Mouse (Mus musculus): ENCODE measurements at regions not wholly inside any gene's neighbourhood (a gene's known extent, or its start where the extent isn't known, plus 50 kb on each side); places are given as distances from the start of the nearest gene placed in this dataset.

DNA sequence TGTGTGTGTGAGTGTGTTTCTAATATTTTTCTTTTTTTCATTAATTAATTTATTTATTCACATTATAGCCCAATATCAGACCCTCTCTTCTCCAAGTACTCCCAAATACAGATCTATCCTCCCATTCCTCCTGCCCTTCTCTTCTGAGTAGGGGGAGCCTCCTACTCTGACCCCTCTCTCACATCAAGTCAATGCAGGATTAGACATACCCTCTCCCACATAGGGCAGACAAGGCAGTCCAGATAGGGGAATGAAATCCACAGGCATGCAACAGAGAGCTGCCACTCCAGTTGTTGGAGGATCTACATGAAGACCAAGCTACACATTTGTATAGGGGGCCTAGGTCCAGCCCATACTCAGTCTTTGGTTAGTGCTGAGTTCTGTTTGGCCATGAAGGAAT is 216.3 kb upstream of the Adamts5 start:
- no peak for DNase-seq

DNA sequence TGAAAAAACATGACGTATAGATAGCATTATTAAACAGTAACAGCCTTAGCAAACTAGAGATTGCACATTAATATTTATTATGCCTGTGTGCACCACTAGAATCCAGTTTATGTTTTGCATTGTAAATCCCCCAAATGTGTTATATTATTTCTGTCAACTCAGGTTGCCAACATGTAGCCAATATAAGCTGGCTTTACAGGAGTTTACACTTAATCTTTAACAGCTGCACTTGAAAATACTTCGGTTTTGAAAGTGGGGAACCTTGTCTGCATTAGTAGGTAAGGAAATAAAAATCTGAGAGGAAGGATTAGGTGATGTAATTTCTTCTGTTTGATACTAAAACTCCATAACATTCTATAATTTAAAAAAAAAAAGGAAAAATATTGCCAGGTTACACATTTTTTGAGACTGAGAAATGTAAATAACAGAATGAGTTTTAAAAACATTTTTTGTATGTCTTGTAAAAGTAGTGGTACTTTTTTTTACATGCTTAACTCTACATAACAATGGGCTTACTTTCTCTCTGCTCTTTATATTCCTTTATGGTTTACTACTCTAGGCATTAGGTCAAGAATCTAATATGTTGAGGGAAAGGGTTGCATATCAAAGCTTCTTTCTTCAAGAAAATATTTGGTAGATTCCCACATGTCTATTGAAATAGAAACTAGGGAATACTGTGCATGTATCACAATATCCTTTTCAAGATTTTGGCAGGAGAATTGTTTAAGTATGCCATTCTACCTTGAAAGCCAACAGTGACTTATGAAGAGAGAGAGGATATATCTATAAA is 214.2 kb upstream of the Adamts5 start:
- DNase-seq = no peak

DNA sequence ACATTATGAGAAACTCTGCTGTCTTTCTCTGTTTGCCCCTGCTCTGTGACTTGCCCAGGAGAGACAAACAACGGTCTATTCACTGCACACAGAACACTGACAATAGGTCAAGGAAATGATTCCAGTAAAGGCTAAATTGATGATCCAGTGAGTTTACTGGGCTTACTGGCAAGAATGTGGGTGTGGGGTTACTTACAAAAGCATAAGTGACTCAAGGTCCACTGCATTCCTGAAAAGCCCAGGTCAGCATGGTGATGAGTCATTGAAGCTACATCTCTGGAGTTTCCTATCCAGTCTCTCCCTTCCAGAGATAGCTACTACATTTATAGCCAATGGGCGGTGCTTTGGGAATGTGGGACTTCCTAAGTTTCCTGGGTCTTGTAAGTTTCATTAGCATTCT is 192.8 kb upstream of the Adamts5 start:
- DNase-seq = no peak

DNA sequence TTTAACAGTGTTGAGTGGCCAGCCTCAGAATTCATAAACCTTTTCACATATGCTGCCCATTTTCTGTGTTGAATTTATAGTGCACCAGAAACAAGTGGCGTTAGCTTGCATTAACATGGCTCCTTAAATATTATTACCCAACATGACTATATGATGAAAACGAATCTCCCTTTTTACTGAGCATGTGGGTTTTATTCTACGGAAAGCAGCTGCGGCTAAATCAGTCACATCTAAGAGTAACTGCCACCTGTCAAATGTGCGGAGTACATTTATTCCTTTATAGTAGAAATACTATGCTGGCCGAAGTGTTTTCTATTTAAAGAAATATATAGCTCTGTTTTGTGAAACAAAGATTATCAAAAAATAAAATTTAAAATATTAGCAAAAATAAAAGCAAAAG is 188.5 kb upstream of the Adamts5 start:
- no peak for DNase-seq

DNA sequence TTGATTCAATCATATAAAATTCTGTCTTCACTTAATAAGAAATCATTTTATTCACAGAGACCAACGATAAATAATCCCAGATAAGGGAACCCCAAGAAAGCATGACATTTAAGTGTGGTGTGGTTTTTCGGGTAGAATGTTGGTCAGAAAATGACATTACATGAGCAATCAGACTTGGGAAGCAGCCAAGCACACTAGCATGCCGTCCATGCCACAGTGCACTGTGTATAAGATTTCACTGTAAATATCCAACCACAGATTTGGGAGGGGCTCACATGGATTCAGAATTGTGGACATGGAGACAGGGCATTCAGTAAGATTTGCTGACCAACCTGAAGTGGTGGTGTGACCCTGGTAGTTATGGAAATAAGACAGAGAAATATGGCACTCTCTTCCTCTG is 185.8 kb upstream of the Adamts5 start:
- no peak for DNase-seq

DNA sequence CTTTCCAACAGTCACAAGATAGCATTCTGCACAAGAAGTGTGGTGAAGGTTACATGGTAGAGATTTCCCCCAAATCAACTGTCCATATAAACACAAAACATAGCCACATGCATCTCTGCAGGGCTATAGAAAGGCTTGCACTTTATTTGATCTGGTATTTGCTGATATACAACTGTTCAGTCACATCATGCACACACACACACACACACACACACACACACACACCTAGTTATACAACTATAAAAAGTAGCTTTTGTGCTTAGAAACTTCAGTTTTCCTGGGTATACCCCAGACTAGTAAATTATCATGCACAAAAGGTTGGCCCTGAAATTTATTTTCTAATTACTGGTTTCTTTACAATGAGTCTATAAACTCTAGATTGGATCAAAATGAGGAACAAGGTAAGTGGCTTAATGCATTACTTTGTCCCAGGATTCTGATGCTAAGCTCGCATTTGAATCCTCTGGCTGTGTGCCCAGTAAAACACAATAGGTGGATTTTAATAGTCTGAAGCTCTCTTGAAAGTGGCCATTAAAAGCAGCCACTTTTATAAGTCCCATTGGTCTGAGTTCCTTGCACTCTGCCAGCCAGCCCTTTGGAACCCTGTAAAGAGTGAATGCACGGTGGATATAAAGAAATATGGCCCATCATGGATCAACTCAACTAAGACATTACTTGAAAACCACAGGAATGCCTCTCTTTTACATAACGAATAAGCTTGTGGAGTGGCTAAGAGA is 166.2 kb upstream of the Adamts5 start:
- DNase-seq = no peak

DNA sequence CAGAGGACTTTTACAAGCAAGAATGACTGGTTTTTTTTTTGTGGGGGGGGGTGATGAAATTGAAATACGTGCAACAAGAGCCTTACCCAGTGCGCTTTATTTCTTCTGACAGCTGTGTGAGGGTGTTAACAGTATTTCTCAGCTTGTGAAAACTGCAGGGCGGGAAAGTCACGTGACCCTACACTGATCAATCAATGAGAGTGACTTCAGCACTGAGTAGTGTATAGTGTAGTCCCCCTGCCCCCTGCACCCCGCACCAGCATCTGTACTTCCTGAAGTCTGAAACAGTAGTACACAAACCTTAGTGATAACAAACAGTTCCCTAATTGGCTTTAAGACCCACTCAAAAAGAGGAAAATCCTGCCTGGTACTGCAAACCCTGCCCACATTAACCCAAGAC is 158.5 kb upstream of the Adamts5 start:
- DNase-seq = no peak

DNA sequence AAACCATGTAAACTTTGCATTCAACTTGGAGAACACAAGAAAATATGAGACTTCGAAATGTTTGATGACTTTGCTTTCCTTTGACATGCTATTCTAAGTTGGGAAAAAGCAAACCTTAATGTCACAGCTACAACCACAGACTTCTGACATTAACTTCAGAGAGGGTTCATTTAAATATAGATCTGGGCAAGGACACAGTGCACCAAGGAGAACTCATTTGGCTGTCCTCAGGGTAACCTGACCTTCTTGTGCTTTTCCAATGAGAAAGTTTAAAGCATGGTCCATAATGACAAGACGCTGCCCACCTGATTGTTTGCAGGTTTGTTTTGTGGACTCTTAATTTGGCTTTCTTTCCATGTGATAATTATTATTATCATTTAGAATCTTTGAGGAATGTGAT is 143.1 kb upstream of the Adamts5 start:
- DNase-seq = no peak

DNA sequence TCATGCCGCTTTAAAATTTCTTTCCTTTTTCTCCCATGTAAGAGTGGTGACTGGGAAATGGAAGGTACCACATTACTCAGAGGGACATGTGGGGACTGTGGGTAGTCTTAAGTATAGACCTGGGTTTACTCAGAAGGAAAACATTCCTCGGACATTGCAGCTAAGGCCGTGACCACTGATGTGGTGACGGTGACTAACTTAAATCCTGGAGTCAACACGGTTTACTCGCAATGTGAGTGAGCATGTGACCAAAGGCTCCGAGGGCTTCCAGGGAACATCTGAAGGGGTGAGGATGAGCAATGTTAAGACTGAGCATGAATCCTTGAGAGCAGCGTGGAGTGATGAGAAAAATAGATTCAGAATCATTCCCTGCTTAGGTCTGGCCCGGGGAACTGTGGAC is 133.1 kb upstream of the Adamts5 start:
- DNase-seq = no peak

DNA sequence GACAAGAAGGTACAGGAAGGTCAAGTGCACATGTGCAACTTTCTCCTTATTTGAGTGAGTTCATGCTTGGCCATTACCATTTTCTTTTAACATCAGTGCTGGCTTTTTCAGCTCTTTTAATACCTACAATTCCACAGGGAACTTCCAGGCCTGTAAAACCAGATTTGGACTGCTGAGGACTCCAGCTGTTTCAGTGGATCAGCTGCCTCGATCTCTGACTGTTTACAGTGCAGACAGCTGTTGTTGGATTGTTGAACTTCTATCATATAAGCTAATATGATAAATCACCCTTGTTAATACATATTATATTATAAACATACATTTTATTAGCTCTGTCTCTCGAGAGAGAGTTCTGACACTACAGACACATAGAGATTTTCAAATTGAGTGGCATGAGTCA is 126.1 kb upstream of the Adamts5 start:
- no peak for DNase-seq

DNA sequence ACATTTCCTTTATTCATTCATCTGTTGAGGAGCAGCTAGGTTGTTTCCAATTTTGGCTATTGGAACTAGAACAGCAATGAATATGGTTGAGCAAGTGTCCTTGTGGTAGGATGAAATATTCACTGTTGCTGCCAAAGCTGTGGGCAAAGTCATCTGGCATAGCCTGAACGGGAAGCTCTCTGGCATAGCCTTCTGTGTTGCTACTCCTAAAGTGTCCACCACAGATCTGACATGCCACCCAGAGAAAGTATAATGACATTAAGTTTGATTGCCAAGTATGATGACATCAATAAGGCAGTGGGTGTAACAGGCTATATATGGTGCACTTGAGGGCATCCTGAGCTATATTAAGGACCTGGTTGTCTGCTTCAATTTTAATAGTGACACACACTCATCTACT is 113.7 kb upstream of the Adamts5 start:
- no peak for DNase-seq

DNA sequence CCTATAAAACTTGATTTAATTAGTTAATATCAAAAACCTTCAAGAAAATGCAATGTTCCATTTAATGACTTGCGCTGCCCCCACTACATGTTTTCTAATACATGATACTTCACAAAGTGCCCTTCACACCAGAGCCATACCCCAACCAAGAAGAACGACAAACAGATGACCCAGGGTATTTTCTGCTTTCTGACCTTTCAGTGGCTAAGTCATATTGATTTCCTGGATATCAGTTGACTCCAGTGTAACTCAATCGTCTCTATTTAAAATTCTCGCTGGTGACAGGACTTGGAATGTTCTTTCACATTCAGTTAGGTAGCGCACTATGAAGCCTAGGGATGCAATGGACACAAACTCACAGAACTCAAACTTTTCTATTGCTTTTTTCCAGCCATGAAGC is 109.4 kb upstream of the Adamts5 start:
- no peak for DNase-seq

DNA sequence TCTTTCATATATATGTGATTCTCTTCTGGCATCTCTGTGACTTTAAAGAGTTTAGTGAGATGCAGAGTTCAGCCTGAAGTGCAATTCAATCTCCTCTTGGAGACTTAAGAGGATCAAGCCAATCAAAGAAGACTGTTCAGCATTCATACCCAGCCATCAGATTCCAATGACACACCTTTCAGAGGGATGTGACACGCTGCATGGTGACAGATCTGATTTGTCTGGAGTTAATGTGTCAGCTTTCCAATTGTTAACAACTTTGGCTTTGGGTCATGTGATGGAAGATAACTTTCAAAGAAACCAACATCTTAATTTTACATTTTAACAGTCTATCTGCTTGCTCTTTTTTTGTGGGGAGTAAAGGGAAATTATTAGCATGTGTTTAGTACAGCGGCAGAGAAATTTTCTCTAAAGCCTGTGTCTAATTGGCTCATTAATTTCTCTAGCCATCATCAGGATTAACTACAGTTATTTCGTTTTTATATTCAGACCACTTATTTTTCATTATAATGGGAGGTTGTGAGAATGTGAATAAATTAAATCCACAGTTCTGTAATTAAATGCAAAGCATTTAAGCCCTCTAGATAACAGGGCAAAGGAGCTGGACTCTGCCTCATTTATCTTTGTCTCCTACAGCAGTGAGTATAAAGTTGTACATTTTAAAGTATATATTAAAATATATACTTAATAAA is 108.2 kb upstream of the Adamts5 start:
- no peak for DNase-seq

DNA sequence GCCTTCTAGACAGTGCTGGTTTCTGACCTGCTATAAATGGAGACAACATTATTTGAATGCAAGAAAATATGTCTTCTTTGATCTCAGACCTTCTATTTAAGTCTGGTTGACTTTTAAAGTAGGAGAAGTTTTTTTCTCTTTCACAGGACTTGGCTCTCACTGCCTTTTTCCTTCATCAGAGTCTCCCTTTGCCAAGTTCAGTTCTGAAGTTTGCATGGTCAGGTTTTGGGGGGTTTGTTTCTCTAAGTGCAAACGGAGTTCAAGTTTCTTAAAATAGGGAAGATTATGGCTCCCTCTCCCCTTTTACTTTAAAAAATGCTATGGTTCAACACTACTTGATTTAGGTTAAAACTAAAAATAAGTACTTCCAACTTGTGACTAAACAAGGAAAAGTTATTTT is 106.2 kb upstream of the Adamts5 start:
- no peak for DNase-seq

DNA sequence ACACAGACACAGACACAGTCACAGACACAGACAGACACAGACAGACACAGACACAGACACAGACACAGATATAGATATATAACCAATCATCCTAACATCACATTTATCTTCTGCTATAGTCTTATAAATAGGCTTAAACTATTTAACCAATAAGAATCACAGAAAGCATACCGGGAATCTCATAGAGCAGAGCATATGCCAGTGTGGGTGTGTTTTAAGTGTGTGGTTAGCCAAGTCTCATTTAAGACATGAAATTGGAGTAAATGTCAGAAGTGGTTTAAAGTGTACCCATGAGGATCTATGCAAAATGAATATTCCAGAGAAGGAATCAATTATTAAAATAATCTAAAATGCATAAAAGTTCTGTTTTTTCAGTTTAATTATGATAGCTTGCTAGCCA is 99.2 kb upstream of the Adamts5 start:
- no peak for DNase-seq

DNA sequence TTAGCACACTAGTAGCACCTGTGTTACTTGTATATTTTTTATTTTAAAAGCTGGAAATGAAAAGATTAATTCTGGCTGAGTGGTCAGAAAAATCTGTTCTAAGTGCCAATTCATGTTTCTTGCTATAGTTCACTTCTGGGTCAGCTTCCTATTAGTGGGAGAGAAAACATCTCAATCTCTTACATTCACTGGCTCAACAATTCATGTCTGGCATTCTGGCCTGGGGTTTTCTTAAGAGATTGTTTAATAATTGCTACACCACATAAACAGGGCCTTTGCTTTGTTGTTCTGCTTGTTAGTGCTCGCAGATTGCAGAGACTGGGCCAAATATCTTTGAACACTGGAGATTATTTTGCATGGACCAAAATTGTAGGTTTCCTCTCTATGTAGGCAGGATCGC is 84.2 kb upstream of the Adamts5 start:
- no peak for DNase-seq

DNA sequence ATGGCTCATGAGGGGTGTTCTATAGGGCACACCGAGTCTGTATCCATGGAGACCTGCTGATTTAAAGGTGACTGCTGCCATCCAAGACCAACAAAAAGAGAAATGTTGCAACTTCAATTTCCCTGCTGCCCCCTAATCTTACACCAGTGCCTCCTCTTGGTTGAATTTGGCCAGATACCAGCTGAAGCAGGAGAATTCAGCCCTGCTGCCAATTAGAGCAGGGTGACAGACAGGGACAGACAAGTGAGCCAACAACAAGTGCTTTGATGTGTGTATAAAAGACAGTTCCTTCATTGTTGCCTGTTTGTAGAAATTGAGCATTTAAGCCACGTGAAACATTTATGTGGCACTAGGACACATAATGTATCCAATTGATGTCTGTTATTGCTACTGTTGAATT is 75.5 kb upstream of the Adamts5 start:
- DNase-seq = no peak

DNA sequence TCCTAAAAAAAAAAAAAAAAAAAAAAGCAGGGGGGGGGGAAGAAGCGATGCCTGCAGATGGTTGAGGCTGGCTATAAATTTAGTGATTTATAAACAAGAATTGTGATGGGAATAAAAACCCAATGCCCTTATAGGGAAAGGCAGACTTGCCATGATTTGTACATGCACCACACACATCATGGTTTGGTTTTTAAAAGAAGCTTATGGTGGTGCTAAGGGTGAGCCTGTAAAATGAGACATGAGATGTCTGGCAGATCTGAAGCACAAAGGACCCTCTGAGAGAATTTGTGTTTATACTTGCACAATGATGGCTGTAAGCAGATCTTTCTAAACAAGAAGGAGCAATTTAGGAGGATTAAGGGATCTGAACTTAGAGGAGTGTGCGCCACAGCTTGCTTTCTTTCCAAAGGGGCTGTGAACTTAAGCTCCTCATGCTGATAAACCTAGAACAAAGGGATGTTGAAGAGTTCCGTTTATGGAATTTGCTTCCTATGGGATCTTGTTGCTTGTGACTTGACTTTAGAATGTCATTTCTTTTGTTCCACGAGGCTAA is 65.3 kb upstream of the Adamts5 start:
- DNase-seq = no peak

DNA sequence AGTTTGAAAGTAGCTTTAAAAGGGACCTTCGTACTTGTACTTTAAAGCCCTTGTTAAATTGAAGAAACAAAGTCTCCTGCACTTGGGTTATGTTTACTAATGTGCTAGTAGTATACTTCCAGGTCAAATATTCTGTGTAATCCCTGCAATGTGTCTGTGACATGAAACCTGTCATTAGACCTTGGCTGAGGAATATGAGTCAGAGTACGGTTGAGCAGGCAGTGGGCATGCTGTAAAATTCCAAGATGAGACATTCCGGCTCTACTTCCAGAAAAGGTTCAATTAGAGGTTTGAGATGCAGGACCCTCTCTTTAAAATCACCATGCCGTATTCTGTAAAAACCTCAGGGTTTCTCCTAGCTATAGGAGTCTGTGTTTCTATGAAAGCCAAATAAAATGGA is 64.6 kb upstream of the Adamts5 start:
- no peak for DNase-seq

DNA sequence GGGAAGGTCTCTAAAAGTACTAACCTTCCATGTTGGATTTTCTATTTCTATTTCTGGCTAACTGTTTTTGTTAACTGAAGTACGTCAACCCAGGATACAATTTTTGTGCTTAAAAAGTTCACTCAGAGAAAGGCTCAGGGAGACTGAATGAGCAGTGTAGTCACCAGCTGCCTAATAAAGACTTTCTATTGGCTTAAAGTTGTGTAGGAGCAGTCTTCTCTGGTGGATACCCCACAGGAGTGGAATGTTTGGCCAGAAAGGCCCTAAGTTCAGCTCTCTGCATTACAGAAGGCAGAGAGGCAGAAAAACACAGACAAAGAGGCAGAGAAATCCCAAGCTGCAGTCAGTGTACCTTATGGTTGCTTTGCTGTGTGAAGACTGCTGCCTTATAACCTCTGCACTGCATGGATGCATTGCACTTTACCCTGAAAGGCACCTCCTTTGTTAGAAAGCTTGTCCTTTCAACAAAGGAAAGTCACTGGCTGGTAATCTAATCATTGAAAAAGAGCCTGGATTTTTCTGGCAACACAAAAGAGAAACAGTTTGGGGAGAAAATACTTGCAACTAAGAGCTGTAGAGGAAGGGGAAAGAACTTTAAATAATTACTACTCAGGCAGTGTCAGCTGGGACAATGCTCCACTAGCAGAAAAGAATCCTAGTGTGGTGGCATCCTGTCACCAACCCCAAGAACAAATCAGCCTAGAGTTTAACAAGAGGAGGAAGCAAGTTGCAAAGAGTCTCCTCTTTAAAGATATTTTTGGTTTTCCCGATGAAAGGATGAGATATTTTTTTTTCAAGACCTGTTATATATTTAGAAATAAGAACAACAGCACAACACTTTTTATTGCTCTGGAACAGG is 63.0 kb upstream of the Adamts5 start:
- DNase-seq = no peak

DNA sequence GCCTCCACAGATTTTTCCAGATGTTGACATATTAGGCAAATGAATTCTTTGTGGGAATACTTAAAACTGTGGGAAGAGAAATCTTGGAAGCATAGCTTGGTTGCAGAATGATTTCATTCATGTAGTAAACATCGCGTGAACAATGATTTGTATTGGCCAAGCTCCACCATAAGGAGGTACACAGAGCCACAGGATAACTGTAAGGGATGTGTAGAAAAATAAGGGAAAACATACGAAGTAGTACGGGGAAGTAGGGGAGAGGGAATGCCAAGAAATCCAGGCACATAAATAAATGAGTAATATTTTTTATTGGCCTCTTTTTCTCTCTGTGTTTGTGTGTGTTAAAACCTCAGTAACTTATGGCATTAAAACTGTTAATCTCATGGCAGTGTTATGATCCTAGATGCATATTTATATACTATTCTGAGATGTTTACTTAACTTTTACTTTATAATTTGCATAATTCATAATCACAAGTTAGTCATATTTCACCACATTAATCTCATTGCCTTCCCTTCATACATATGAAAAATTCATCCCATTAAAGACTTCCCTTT is 54.5 kb upstream of the Adamts5 start:
- DNase-seq = no peak

DNA sequence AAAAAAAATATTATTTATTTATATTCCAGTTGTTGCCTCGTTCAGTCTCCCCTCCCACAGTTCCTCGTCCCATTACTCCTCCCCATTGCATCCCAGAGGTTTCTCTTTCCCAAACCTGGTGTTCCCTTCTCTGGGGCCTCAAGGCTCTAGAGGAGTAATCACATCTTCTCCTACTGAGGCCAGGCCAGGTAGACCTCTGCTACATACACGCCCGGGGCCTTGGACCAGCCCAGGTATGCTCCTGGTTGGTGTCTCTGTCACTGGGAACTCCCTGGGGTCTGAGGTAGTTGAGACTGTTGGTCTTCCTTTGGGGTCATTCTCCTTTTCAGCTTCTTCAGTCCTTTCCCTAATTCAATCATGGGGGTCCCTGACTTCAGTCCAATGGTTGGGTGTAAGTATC is 50.0 kb upstream of the Adamts5 start:
- no peak for DNase-seq

Measured in cerebellum, adult 11 months (tissue).